Mouse (Mus musculus) lung, postnatal 0 days (tissue): ENCODE data around the gene Ahdc1. TPM values are rescaled to one million over a fixed set of nuclear protein-coding genes. Genes with fewer than 3 reads are reported as not detected.
A peak's percentile ranks its signal among the peaks of the same experiment; 100 is the strongest.

ENCODE experiments used
- ATAC-seq: fragments of 200-750 bp; cut with Nextera tagmentation; 2 replicates; pipeline ENCODE4 v1.8.0; 2017; ENCODE audit warnings: moderate library complexity
- DNase-seq: peaks from one replicate; pipeline ENCODE4 v3.0.0-alpha.2; 2016; ENCODE audit warnings: low spot score
- H3K27ac ChIP-seq: fragments of 300-500 bp; sonication (generic); 2 replicates; pipeline ENCODE4 v1.5.1; 2014; ENCODE audit warnings: antibody characterized with exemption, mild to moderate bottlenecking, low read length, mixed read lengths
- H3K27me3 ChIP-seq: fragments of 300-500 bp; sonication (generic); replicated peaks from 2 replicates; pipeline ENCODE4 v1.6.1; 2014; ENCODE audit warnings: low read length, mixed read lengths; ENCODE audit not compliant: insufficient read depth
- H3K36me3 ChIP-seq: fragments of 300-500 bp; sonication (generic); 2 replicates; pipeline ENCODE4 v1.6.1; 2014; ENCODE audit warnings: low read length, mixed read lengths; ENCODE audit not compliant: insufficient read depth
- H3K4me1 ChIP-seq: fragments of 300-500 bp; sonication (generic); 2 replicates; pipeline ENCODE4 v1.6.1; 2014; ENCODE audit warnings: antibody characterized with exemption, low read depth, low read length, mixed read lengths; ENCODE audit not compliant: insufficient read depth
- H3K4me2 ChIP-seq: fragments of 300-500 bp; sonication (generic); replicated peaks from 2 replicates; pipeline ENCODE4 v1.6.1; 2014; ENCODE audit warnings: low read depth, mild to moderate bottlenecking, low read length, moderate library complexity, mixed read lengths
- H3K4me3 ChIP-seq: fragments of 300-500 bp; sonication (generic); 2 replicates; pipeline ENCODE4 v1.5.1; 2014; ENCODE audit warnings: low read depth, low read length
- H3K9ac ChIP-seq: fragments of 300-500 bp; sonication (generic); replicated peaks from 2 replicates; pipeline ENCODE4 v1.6.1; 2014; ENCODE audit warnings: low read depth, mild to moderate bottlenecking
- H3K9me3 ChIP-seq: fragments of 300-500 bp; sonication (generic); 2 replicates; pipeline ENCODE4 v1.6.1; 2016; ENCODE audit warnings: low read length, mixed read lengths
- CTCF ChIP-seq: IDR thresholded peaks from 2 replicates; pipeline ENCODE4 v1.5.1; 2016; ENCODE audit warnings: antibody characterized with exemption, mild to moderate bottlenecking
- EP300 ChIP-seq: IDR thresholded peaks from 2 replicates; pipeline ENCODE4 v1.6.1; 2016; ENCODE audit warnings: antibody characterized with exemption, mild to moderate bottlenecking, control low read depth
- WGBS: fragments of 180-500 bp; shearing (Covaris S2); extraction: QIAGEN DNeasy Blood & Tissue Kit; methylation state at CpG from one replicate; pipeline ENCODE4 v1.1.7; 2014; 5-methylcytosine and 5-hydroxymethylcytosine counted together
- polyA plus RNA-seq: library from polyadenylated mRNA; unstranded; fragments of >200 nt; fragmentation: Nextera tagmentation; extraction: Ambion mirVana; gene quantifications from 2 replicates; pipeline ENCODE4 v1.2.1, GENCODE M21; 2015

Gene Ahdc1
- polyA plus RNA-seq = 3.9 and 4.4 TPM in 2 replicates

- TF ChIP-seq EP300 (no peak), CTCF (peak; percentile 37)
- no peaks in the 10 kb centered on the region for H3K9me3 ChIP-seq
- H3K4me3 ChIP-seq = peak within 1 kb of the TSS; percentile 84
- peak within 1 kb of the TSS; percentile 74 for H3K9ac ChIP-seq
- ATAC-seq (peak; percentile 89), DNase-seq (peak; percentile 95)
- 2% methylated on average over 53 of the region's 66 CpGs for WGBS
- no peaks in the 10 kb centered on the region for H3K36me3 ChIP-seq
- H3K27me3 ChIP-seq = 0 out of 2 replicates have a peak, but pooled peaks cover 5% of the 10 kb centered on the region
- H3K27ac ChIP-seq = peak within 1 kb of the TSS; percentile 89
- peak within 1 kb of the TSS; percentile 89 for H3K4me2 ChIP-seq
- H3K4me1 ChIP-seq = peaks cover 7% of the 10 kb centered on the region; the same call in 1 of the 2 replicates
Observed at GRCm38 (mm10) chr4:133011028-133011820, at the start of gene Ahdc1. Gene Ahdc1 (plus strand): TSS chr4:133011260.

GRCm38 (mm10) chr4:132961866-132962265, 49.2 kb upstream of the Ahdc1 start:
- H3K4me3 ChIP-seq = no peak overlapping the region
- H3K27ac ChIP-seq = no peak overlapping the region
- no peak for TF ChIP-seq EP300
- TF ChIP-seq CTCF = no peak
- H3K4me1 ChIP-seq = peaks cover 20% of the 10 kb centered on the region
- 90% methylated on average over 5 of the region's 5 CpGs for WGBS
- no peak overlapping the region for H3K9ac ChIP-seq
- no peaks in the 10 kb centered on the region for H3K9me3 ChIP-seq
- no peaks in the 10 kb centered on the region for H3K27me3 ChIP-seq
- no peak for DNase-seq
- no peak for ATAC-seq
- no peaks in the 10 kb centered on the region for H3K36me3 ChIP-seq
- no peak overlapping the region for H3K4me2 ChIP-seq

GRCm38 (mm10) chr4:132962628-132963027, 48.4 kb upstream of the Ahdc1 start:
- H3K27ac ChIP-seq = no peak overlapping the region
- H3K4me3 ChIP-seq = no peak overlapping the region

GRCm38 (mm10) chr4:132963436-132963835, 47.6 kb upstream of the Ahdc1 start:
- Histone ChIP-seq H3K4me3 (no peak overlapping the region), H3K9ac (no peak overlapping the region), H3K36me3 (no peaks in the 10 kb centered on the region), H3K27me3 (no peaks in the 10 kb centered on the region), H3K4me1 (peaks cover 20% of the 10 kb centered on the region), H3K27ac (no peak overlapping the region), H3K9me3 (no peaks in the 10 kb centered on the region), H3K4me2 (no peak overlapping the region)
- TF ChIP-seq EP300 = no peak
- no peak for ATAC-seq
- DNase-seq = no peak
- 33% methylated on average over 2 of the region's 2 CpGs for WGBS

More at GRCm38 (mm10) chr4:132962628-132963027, 48.4 kb upstream of the Ahdc1 start:
- no peaks in the 10 kb centered on the region for H3K9me3 ChIP-seq
- H3K4me2 ChIP-seq = no peak overlapping the region
- H3K9ac ChIP-seq = no peak overlapping the region
- TF ChIP-seq EP300 (no peak), CTCF (no peak)
- H3K27me3 ChIP-seq = no peaks in the 10 kb centered on the region
- WGBS = 79% methylated on average over 4 of the region's 4 CpGs
- no peaks in the 10 kb centered on the region for H3K36me3 ChIP-seq
- peaks cover 20% of the 10 kb centered on the region for H3K4me1 ChIP-seq
- DNase-seq (no peak), ATAC-seq (no peak)

GRCm38 (mm10) chr4:132964064-132964463, 47.0 kb upstream of the Ahdc1 start:
- DNase-seq = no peak
- no peak overlapping the region for H3K27ac ChIP-seq
- no peaks in the 10 kb centered on the region for H3K27me3 ChIP-seq
- no peak overlapping the region for H3K4me3 ChIP-seq
- no peak overlapping the region for H3K9ac ChIP-seq
- no peak for TF ChIP-seq CTCF
- H3K36me3 ChIP-seq = no peaks in the 10 kb centered on the region
- no peak for ATAC-seq
- no peak overlapping the region for H3K4me2 ChIP-seq
- H3K4me1 ChIP-seq = peaks cover 16% of the 10 kb centered on the region
- 46% methylated on average over 3 of the region's 3 CpGs for WGBS
- no peaks in the 10 kb centered on the region for H3K9me3 ChIP-seq

GRCm38 (mm10) chr4:132964473-132964872, 46.6 kb upstream of the Ahdc1 start:
- 53% methylated on average over 5 of the region's 5 CpGs for WGBS
- H3K4me1 ChIP-seq = peaks cover 12% of the 10 kb centered on the region
- DNase-seq (no peak), ATAC-seq (no peak)
- H3K4me3 ChIP-seq = no peak overlapping the region
- no peak overlapping the region for H3K9ac ChIP-seq
- no peaks in the 10 kb centered on the region for H3K36me3 ChIP-seq
- H3K4me2 ChIP-seq = no peak overlapping the region
- TF ChIP-seq CTCF (no peak), EP300 (no peak)
- H3K27me3 ChIP-seq = no peaks in the 10 kb centered on the region
- no peaks in the 10 kb centered on the region for H3K9me3 ChIP-seq
- H3K27ac ChIP-seq = no peak overlapping the region
